Mouse (Mus musculus): Measurements from ENCODE around the gene Gm4737. TPM values are rescaled to one million over a fixed set of nuclear protein-coding genes. Genes with fewer than 3 reads are reported as not detected.

Gm4737 gene
- polyA plus RNA-seq, 1 experiment = 23.6 TPM

Other genes with a start within 250 kb of the Gm4737 start
- gene Phldb2, start 201.5 kb downstream of the Gm4737 start, polyA plus RNA-seq (2012; rRNA removed) = 9.6 and 11.4 TPM in 2 replicates
- 0.50 and 0.74 TPM in 2 replicates for gene Plcxd2, start 144.9 kb downstream of the Gm4737 start, polyA plus RNA-seq (2012; rRNA removed)
- gene Cd96, start 34.8 kb downstream of the Gm4737 start, polyA plus RNA-seq (2012; rRNA removed) = 0.05 and 0.15 TPM in 2 replicates

Data from gonadal fat pad, adult 2 months (tissue).